Mouse (Mus musculus) gastrocnemius, adult 8-10 months (tissue): ENCODE data around the gene Olfr552. TPM values are rescaled to one million over a fixed set of nuclear protein-coding genes. Genes with fewer than 3 reads are reported as not detected.
A peak's percentile ranks its signal among the peaks of the same experiment; 100 is the strongest.
"Not testable (repeated sequence)": the region's sequence is repeated elsewhere in the genome, so short reads cannot be mapped to it uniquely, and the experiment has no call there.

Experiments used
- DNase-seq, 2 experiments: peaks; one replicate each; pipeline ENCODE4 v3.0.0; 2022; ENCODE audit warnings: low spot score in 2 of 2
- total RNA-seq, 4 experiments: library from RNA; stranded (reverse); gene quantifications; 2 replicates each; pipeline ENCODE4 v1.2.4; 2022

The Olfr552 gene
- total RNA-seq: under 1 TPM in 2 of 4 experiments, not detected in 2; 0.10 to 0.13 TPM

DNA sequence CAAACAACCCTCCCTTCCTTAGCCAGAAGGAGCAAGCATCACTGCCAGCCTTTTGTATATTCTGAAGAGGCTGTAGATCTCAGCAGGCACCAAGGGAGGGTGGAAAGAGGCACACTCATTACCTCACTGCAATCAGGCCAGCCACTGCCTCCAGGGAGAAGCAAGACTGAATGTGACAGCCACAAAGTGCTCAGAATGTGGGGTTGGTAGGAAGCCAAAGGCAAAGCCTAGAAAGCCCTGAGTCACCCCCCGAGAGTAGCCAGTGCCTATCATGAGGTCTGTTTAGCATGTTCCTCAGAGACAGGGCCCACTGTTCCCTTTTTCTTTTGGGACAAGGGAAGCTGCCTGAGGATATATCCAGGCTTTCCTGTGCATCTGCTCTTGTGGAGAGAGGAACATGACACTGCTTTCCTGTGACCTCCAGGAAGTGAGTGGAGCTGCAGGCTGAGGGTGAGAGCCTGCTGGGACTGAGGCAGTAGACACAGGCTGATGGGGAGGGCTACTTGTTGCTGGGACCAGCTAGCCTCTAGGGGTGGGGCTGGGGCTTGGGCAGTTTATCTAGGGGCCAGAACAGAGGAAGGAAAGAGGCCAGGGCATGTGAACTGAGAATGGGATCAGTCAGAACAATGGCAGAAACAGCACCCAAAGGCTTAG, at the start of gene Olfr552:
Gene Olfr552, plus strand, starts transcription at position 393 of the 654 bp plus-strand sequence.
- DNase-seq: no peak

DNA sequence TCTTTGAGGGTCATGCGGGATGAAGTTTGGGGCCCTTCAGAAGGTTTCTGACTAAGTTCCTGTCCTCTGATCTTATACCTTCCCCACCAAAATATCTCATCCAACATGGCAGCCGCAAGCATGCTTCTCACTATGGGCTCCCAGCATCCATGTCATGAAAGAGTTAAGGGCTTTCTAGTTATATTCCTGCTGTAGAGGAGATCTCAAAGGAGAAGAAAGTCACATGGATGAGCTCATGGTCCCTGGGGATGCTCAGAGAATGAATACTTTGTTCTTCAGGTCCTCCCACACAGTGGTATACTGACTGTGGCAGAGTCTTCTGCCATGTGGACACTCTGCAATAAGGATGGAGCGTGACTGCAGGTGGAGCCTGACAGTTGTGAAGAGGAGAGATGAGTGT, 48.0 kb upstream of the Olfr552 start, which contains the start of gene Olfr549:
Gene Olfr549, plus strand, starts transcription at position 301 of the 400 bp plus-strand sequence.
- no peak for DNase-seq

DNA sequence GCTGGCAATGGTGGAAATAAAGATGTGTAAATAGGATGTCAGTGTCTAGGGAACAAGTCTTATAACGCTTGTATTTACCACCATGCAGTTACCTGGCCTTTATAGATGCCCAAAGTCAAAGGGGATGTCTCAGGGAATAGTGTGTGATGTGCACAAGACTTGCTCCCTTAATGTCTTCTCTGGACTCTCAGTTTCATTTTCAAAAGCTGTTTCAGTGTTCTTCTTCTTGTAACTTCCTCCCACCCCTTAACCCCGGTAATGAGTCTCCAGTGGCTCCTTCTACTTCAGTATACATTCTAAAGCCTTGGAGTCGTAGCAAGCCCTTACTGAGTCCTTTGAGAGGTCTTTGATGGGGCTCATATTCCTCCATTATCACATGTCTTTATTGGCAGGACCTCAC, 44.3 kb upstream of the Olfr552 start:
- DNase-seq: no peak

DNA sequence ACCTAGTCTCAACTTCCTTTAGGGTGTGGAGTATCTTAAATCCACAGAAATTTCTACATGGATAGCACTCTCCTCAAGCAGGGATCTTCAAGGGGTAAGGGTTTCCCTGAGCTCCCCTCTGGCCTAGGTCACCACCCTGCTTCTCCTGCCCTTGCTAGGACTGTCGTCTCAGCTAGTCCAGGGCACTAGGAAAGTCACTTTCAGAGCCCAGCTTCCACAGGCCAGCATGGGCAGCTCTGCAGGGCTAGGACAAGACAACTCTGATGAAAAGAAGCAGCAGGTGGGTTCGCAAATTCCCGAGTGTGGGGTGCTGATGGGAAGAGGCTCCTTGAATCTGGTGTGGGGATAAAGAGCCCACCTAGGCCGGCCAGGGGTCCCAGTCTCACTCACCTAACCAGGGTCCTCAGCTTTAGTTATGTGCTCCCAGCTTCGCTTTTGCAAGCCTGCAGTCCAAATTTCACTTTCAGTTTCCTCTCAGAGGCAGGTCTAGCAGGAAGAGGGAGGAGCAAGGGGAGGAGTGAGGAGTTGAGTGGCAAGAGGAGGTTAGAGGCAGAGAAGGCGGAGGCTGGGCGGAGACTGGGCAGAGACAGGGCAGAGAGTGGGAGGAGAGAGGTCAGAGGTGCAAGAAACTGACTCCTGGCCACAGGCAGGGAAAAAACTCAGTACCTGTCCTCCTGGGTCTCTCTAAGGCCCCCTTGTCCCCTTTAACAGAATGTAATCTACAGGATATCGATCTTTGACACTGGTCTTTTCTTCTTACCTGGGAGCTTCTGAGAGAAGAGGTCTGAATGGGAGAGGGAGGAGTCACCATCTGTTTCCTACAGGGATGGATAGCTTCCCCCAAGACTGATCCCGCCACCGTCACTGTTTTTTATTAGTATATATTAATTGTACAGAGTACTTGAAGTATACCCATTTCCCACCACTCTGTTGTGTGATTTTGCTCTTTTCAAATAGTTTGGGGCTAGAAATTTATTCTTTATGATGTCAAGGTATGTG, 32.3 kb upstream of the Olfr552 start, which contains the start of gene Trim21:
Gene Trim21, minus strand, starts transcription at position 488 of the 999 bp plus-strand sequence.
- peak; percentile 78 to 80 for DNase-seq

DNA sequence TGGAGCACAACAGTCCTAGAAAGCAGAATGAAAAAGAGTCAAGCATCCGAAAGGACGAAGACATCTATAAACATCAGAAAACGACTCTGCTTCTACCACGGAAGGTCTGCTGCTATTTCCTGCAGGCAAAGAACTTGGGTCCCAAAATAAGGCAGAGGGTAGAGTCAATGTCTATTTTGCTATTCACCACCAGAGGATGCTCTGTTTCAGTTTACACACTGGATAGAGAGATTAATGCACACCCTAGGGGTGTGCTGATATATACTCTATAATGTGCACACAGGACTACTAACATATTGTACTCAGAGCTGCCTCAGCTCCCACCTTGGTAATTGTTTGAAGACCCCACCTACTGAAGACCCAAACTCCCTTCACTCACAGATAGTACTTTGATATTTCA, 31.4 kb upstream of the Olfr552 start:
- no peak for DNase-seq

DNA sequence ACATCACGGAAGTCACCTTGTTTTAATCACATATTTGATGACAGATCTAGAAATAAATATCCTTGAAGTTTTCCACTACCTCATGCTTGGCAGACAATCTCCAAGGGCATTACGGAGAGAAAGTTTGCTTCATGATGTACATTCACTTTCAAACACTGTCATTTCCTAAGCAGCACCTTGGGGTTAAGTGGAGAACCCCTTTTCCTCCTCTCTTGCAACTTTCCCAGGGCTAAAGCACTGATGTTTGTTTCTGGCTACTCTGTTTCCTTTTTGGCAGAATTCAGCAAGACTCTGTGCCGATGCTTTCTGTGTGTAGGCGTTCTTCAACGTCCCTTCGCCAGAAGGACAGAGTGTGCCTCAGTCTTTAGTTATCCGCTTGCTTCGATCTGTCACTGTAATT, 26.4 kb upstream of the Olfr552 start, which contains the start of gene Olfr550:
Gene Olfr550, plus strand, starts transcription at position 301 of the 400 bp plus-strand sequence.
- DNase-seq: no peak

DNA sequence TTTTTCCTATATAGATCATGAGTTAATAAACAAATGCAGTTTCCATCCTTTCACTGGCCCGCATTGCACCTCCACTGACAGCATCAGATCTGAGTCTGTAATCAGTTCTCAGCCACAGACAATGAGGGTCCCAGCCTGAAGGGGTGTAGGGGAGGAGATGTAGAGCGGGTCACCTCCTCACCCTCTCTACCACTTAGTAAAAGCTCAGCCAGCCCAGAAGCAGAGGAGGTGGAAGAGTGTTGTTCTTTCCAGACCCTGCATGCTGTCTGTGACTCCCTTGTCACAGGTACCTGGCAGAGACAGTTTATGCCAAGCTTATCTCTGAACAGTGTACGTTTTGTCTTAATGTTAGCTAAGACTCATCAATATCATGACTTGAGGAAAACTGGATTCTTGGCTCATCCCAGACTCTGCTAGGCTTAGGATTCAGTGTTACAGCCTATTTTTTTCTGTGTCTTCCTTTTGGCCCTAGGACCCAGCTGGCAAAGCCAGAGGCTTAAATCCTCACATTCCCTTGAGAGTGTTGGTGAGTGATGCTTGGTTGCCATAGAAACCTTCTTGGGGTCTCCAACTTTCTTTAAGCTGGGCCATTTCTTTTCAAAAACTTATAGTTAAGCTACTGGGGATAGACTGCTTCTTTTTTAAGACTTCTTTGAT, 24.3 kb upstream of the Olfr552 start:
- no peak for DNase-seq

DNA sequence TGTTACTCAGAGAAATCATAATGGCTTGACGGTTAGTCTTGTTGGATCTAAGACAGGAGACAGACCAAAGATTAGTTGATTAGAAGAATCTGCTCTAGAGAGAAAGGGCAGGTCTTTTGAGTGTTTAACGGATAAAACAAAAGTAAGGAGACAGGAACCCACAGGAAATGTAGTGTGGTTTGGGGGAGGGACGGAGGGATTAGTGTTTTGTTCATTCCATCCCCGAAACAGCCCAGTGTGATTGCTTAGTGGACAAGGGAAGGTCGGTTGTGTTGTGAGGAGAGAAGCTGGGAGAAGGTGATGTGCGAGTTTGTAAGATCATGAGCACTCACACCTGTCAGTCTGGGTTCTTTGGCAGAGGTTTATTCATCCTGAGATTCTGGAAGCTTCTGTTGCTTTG, 21.6 kb upstream of the Olfr552 start:
- no peak for DNase-seq

DNA sequence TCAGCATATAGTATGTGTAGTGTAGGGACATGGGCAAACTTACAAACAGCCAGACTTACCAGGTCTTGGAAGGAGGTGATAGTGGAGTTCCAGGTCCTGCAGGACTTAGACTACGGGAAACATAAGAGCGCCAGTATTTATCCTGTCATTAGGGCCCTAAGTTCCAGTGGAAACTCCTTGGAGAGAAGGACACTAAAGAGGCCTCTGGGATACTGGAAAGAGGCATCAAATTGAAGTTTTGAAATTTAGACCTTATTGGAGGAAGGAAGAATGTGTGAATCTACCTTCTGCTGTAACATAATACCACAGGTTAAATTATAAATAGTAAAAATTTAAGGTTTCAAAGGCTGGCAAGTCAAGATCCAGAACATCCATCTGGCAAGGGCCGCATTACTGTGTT, 5.8 kb upstream of the Olfr552 start, which contains the start of gene Olfr551:
Gene Olfr551, minus strand, starts transcription at position 101 of the 400 bp plus-strand sequence.
- DNase-seq: no peak

DNA sequence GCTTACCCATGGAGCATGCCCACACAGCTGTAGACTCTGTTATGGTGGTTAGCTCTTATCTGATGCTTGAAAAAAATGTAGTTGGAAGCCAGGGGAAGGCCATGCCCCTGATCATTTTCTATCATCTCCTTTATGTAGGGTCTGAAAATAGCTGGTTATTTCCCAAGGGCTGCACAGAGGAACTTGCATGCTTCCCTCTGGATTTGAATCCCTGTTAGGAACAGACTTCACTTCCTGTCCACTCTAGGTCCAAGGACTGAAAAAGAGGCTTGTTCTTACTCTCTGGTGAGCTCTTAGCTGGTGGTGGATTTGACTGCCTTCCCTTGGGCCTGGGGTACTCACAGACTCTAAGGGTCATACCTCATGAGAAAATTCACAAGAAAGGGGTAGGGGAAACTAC, 20.5 kb downstream of the Olfr552 start, which contains the start of gene Olfr553:
Gene Olfr553, minus strand, starts transcription at position 101 of the 400 bp plus-strand sequence.
- DNase-seq: no peak

DNA sequence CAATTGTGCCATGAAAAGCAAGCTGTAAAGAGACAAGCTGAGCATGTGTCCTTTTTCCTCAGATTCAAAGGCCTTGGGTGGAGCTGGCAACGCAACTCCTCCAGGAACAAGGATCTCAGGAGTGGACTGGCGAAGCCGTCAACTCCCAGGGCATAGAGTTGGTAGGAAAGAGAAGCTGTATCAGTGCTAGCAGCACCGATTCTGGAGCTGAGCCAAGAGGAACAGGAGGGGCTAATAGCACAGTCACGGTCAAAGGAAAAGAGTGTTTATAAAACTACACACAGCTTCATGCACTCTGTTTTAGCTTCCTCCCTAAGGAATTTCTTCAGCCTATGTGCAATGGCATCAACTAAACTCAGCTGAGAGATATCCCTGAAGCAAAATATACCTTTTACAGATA, 22.0 kb downstream of the Olfr552 start:
- DNase-seq: no peak

DNA sequence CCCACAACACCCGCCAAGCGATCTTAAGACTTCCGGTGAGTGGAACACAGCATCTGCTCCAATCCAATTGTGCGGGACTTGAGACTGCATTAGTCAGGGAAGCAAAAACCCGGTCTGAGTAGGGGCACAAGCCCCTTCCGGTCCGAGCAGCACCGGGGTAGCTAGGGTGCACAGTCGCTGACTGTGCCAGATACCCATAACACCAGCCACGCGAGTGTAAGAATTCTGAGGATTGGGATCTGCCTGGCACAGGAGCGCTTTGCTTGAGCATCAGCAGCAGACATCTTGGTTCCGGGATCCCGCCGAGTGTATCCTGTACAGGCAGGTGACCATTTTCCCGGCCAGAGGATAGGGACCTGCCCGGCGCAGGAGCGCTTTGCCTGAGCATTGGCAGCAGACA, 22.8 kb downstream of the Olfr552 start:
- not testable (repeated sequence) for DNase-seq

DNA sequence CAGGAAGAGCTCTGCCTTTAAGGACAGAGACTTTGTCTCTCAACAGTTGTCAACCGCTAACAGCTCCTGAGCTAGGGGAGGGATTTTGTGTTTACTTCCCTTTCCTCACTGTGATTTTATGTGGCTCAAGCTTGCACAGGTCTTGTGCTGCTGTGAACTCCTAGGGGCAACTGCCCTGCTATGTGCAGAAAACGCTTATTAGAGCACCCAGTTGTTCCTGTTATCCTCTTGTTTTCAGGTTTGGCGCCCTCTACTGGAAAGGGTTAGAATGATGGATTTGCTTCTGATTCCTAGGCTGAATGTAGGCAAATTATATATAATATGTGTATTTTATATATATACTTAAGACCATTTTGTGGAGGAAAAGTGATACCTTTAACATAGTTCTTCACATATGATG, 39.1 kb downstream of the Olfr552 start:
- peak in 1 of 2 experiments; percentile 3 for DNase-seq

DNA sequence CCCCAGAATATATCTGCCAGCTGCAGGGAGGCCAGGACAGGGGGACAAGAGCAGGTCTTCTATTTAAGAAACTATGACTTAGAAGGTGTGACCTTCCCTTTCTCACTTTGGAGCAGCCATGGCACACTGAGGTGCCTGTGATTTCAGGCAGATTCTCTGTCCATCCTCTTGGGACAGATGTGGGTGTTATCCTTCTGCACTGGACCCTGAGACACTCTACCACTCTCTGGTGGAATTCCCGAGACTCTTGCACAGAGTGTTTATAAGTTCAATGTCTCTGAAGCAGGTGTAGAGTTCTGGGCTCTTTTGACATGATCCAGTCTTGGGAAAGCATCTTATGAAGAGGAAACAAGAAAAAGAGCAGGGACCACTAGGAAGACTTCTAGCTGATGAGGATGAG, 40.6 kb downstream of the Olfr552 start, which contains the start of gene Olfr554:
Gene Olfr554, plus strand, starts transcription at position 301 of the 400 bp plus-strand sequence.
- DNase-seq: no peak

DNA sequence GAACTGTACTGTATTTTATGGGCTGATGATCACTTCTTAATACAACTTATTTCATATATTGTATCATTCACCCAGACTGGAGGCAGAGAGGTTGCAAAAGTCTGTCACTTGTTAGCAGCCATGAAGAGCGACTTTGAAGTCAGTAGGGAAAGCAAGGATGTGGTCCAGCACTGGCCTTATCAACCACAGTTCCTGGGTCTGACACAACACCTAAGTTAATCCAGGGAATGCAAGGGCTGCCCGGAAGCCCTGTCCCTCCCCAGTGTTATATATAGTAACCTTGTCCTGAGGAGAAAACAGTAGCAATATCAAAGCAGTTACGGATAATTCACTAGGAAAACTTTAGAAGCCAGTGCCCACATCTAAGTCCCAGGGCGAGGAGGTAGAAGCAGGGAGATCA, 47.4 kb downstream of the Olfr552 start:
- DNase-seq: not testable (repeated sequence)

Other genes starting within 250 kb of the Olfr552 start
- 10 to 100 TPM; 16.9 to 19.9 (median 17.9) TPM for gene Rrm1, start 156.1 kb upstream of the Olfr552 start, total RNA-seq
- not detected for gene Olfr543, start 116.1 kb upstream of the Olfr552 start, total RNA-seq
- gene Olfr544, start 109.5 kb upstream of the Olfr552 start, total RNA-seq: not detected
- not detected for gene Olfr545, start 98.2 kb upstream of the Olfr552 start, total RNA-seq
- not detected for gene Olfr547, start 63.0 kb upstream of the Olfr552 start, total RNA-seq
- gene Olfr548-ps1, start 56.9 kb upstream of the Olfr552 start, total RNA-seq: not detected
- not detected for gene Olfr549, start 47.9 kb upstream of the Olfr552 start, total RNA-seq
- 1 to 10 TPM; 1.9 to 2.5 (median 2.1) TPM for gene Trim21, start 32.3 kb upstream of the Olfr552 start, total RNA-seq
- not detected for gene Olfr550, start 26.3 kb upstream of the Olfr552 start, total RNA-seq
- not detected for gene Olfr551, start 5.9 kb upstream of the Olfr552 start, total RNA-seq
- gene Olfr553, start 20.4 kb downstream of the Olfr552 start, total RNA-seq: not detected
- gene Olfr554, start 40.7 kb downstream of the Olfr552 start, total RNA-seq: not detected
- not detected for gene Olfr555, start 61.1 kb downstream of the Olfr552 start, total RNA-seq
- not detected for gene Olfr556, start 67.1 kb downstream of the Olfr552 start, total RNA-seq
- 1 to 10 TPM; 3.8 to 5.3 (median 4.6) TPM for gene Trim68, start 89.6 kb downstream of the Olfr552 start, total RNA-seq
- not detected for gene Olfr557, start 98.1 kb downstream of the Olfr552 start, total RNA-seq
- gene Olfr558, start 104.4 kb downstream of the Olfr552 start, total RNA-seq: 1 to 10 TPM in 2 of 4 experiments, under 1 TPM in 2; 0.75 to 1.1 (median 0.98) TPM
- gene Olfr33, start 121.3 kb downstream of the Olfr552 start, total RNA-seq: not detected
- gene Olfr559, start 129.7 kb downstream of the Olfr552 start, total RNA-seq: not detected
- gene Olfr560, start 161.6 kb downstream of the Olfr552 start, total RNA-seq: not detected
- under 1 TPM in 3 of 4 experiments, not detected in 1; 0.29 to 0.34 (median 0.32) TPM for gene Olfr78, start 161.7 kb downstream of the Olfr552 start, total RNA-seq
- not detected for gene Olfr561, start 173.5 kb downstream of the Olfr552 start, total RNA-seq
- gene Olfr564, start 205.7 kb downstream of the Olfr552 start, total RNA-seq: not detected